ENCODE assay signal across 9 mouse cellular contexts in genomic region chr1:38545282-38545945, GRCm38 (mm10).
DNase-seq lines count a peak whose midpoint lies in the region; ATAC-seq and TF ChIP-seq lines count a peak whose summit lies in the region.
"Had no signal": no experiment of that assay in that cellular context is flagged by ENCODE, and none has a peak within 500 bp of the region (broad histone marks: within the 10 kb centered on the region; RNA-seq: fewer than 3 reads in every experiment).

No protein-coding gene starts in this region.

- H3K27ac ChIP-seq in layer of hippocampus, adult 2 months, result peak overlapping the region; percentile 46; the same call in 1 of the 2 replicates
- no peak overlapping the region; the same call in 1 of the 2 replicates for H3K27ac ChIP-seq in hindbrain, postnatal 0 days
- H3K27ac ChIP-seq in neural tube, embryonic 12.5 days, result 0 out of 2 replicates have a peak overlapping the region, but pooled peaks have one; percentile 27

- 0 out of 2 replicates have a peak, but pooled peaks have one; percentile 44 for ATAC-seq in hindbrain, postnatal 0 days
- peak; percentile 84 for ATAC-seq in neural tube, embryonic 12.5 days (ENCODE audit: low FRiP score, low read depth)
- ATAC-seq: Patski had no signal

- 0 out of 2 replicates have a peak overlapping the region, but pooled peaks have one; percentile 10 for H3K4me2 ChIP-seq in hindbrain, postnatal 0 days (ENCODE audit: low read depth, low read length)
- H3K4me2 ChIP-seq in neural tube, embryonic 12.5 days (replicated peaks), result peak overlapping the region; percentile 30; the same call in 1 of the 2 replicates

- no peak overlapping the region for H3K9ac ChIP-seq in hindbrain, postnatal 0 days (replicated peaks; ENCODE audit: low read length)
- H3K9ac ChIP-seq in neural tube, embryonic 12.5 days, result no peak overlapping the region

- no peaks in the 10 kb centered on the region for H3K9me3 ChIP-seq in hindbrain, postnatal 0 days (ENCODE audit: low read length)
- no peaks in the 10 kb centered on the region for H3K9me3 ChIP-seq in neural tube, embryonic 12.5 days

- TF ChIP-seq CTCF in layer of hippocampus, adult 2 months (conservative IDR thresholded peaks at IDR 0.05), result no peak
- TF ChIP-seq CTCF in hindbrain, postnatal 0 days (IDR thresholded peaks at IDR 0.05; ENCODE audit: low read depth), result no peak

- DNase-seq in layer of hippocampus, adult 2 months (ENCODE audit: low spot score in 2 of 2), result peak; percentile 39 to 49
- DNase-seq in layer of hippocampus, adult 11-12 months (ENCODE audit: low spot score), result no peak
- DNase-seq in embryo, embryonic 10.5 days (ENCODE audit: low spot score), result peak; percentile 62
- DNase-seq in hindbrain, postnatal 0 days (ENCODE audit: low spot score), result peak; percentile 58
- no peak for DNase-seq in thymus, postnatal 0 days (ENCODE audit: low spot score)
- DNase-seq in urinary bladder, postnatal 10 days (ENCODE audit: low spot score), result no peak
- no peak for DNase-seq in heart, postnatal 25 days (ENCODE audit: low spot score)

- no peaks in the 10 kb centered on the region for H3K36me3 ChIP-seq in hindbrain, postnatal 0 days (ENCODE audit: insufficient read depth, low read length)
- H3K36me3 ChIP-seq in neural tube, embryonic 12.5 days, result no peaks in the 10 kb centered on the region

- H3K27me3 ChIP-seq in hindbrain, postnatal 0 days (ENCODE audit: insufficient read depth, low read length), result no peaks in the 10 kb centered on the region
- 0 out of 2 replicates have a peak, but pooled peaks cover 8% of the 10 kb centered on the region for H3K27me3 ChIP-seq in neural tube, embryonic 12.5 days (replicated peaks)
- H3K27me3 ChIP-seq: Patski had no signal

- peaks cover 17% of the 10 kb centered on the region for H3K4me1 ChIP-seq in hindbrain, postnatal 0 days (ENCODE audit: insufficient read depth, low read length)
- peaks cover 40% of the 10 kb centered on the region for H3K4me1 ChIP-seq in neural tube, embryonic 12.5 days

- H3K4me3 ChIP-seq in layer of hippocampus, adult 2 months, result no peak overlapping the region
- H3K4me3 ChIP-seq in hindbrain, postnatal 0 days (ENCODE audit: low read length), result no peak overlapping the region
- no peak overlapping the region for H3K4me3 ChIP-seq in neural tube, embryonic 12.5 days

- intact Hi-C loops in heart, postnatal 25 days (cut with DNase I), result no loop called here

- WGBS in hindbrain, postnatal 0 days, result 26% methylated on average over 12 of the region's 12 CpGs
- 12% methylated on average over 12 of the region's 12 CpGs for WGBS in neural tube, embryonic 12.5 days

Comparison
In these comparisons a context has a peak if more than half of its experiments do, and no peak if none do; other contexts are left out.
1. DNase-seq: peak in layer of hippocampus, adult 2 months (2 of 2), embryo, embryonic 10.5 days (single experiment) and hindbrain, postnatal 0 days (single experiment); none in layer of hippocampus, adult 11-12 months (single experiment), thymus, postnatal 0 days (single experiment), urinary bladder, postnatal 10 days (single experiment) and heart, postnatal 25 days (single experiment).